Mouse (Mus musculus) heart, embryonic 11.5 days (tissue): ENCODE data around the gene Fam102b. TPM values are rescaled to one million over a fixed set of nuclear protein-coding genes. Genes with fewer than 3 reads are reported as not detected.

ENCODE experiments used
- ATAC-seq: fragments of 200-750 bp; cut with Nextera tagmentation; replicated peaks from 2 replicates; pipeline ENCODE4 v1.8.0; 2017; ENCODE audit warnings: moderate library complexity; ENCODE audit not compliant: insufficient number of reproducible peaks, low FRiP score, low TSS enrichment
- H3K27ac ChIP-seq: fragments of 300-500 bp; sonication (generic); 2 replicates; pipeline ENCODE4 v1.5.1; 2014; ENCODE audit warnings: mild to moderate bottlenecking, low read depth, low read length
- H3K27me3 ChIP-seq: fragments of 300-500 bp; sonication (generic); 2 replicates; pipeline ENCODE4 v1.6.1; 2014; ENCODE audit warnings: mild to moderate bottlenecking, low read length, mixed read lengths; ENCODE audit not compliant: control insufficient read depth, insufficient read depth
- H3K36me3 ChIP-seq: fragments of 300-500 bp; sonication (generic); 2 replicates; pipeline ENCODE4 v1.6.1; 2014; ENCODE audit warnings: mild to moderate bottlenecking, low read length, moderate library complexity, mixed read lengths; ENCODE audit not compliant: control insufficient read depth, insufficient read depth
- H3K4me1 ChIP-seq: fragments of 300-500 bp; sonication (generic); 2 replicates; pipeline ENCODE4 v1.6.1; 2014; ENCODE audit warnings: low read length; ENCODE audit not compliant: control insufficient read depth, insufficient read depth
- H3K4me2 ChIP-seq: fragments of 300-500 bp; sonication (generic); 2 replicates; pipeline ENCODE4 v1.6.1; 2014; ENCODE audit warnings: mild to moderate bottlenecking, moderate library complexity
- H3K4me3 ChIP-seq: fragments of 300-500 bp; sonication (generic); 2 replicates; pipeline ENCODE4 v1.5.1; 2014; ENCODE audit warnings: low read depth, low read length
- H3K9ac ChIP-seq: fragments of 300-500 bp; sonication (generic); 2 replicates; pipeline ENCODE4 v1.6.1; 2014; ENCODE audit warnings: mild to moderate bottlenecking, low read depth, low read length, moderate library complexity
- H3K9me3 ChIP-seq: fragments of 300-500 bp; sonication (generic); replicated peaks from 2 replicates; pipeline ENCODE4 v1.6.1; 2016; ENCODE audit warnings: low read length; ENCODE audit not compliant: control insufficient read depth
- WGBS: fragments of 180-500 bp; shearing (Covaris S2); extraction: QIAGEN DNeasy Blood & Tissue Kit; methylation state at CpG from one replicate; pipeline ENCODE4 v1.1.7; 2014; ENCODE audit not compliant: insufficient replicate concordance; 5-methylcytosine and 5-hydroxymethylcytosine counted together
- polyA plus RNA-seq: library from polyadenylated mRNA; unstranded; fragments of >200 nt; fragmentation: Nextera tagmentation; extraction: Ambion mirVana; gene quantifications from 2 replicates; pipeline ENCODE4 v1.2.1, GENCODE M21; 2014

Gene Fam102b
- polyA plus RNA-seq = 6.7 and 7.9 TPM in 2 replicates

GRCm38 (mm10) chr3:109027515-109027987, at the start of gene Fam102b:
Gene Fam102b, minus strand, starts transcription at chr3:109027607.
- 0% methylated on average over 20 of the region's 54 CpGs for WGBS
- H3K4me3 ChIP-seq = peak within 1 kb of the TSS; percentile 72

GRCm38 (mm10) chr3:109062989-109063388, 35.6 kb upstream of the Fam102b start:
- Histone ChIP-seq H3K36me3 (no peaks in the 10 kb centered on the region), H3K9ac (no peak overlapping the region), H3K4me1 (no peaks in the 10 kb centered on the region), H3K27me3 (no peaks in the 10 kb centered on the region), H3K4me2 (no peak overlapping the region), H3K9me3 (no peaks in the 10 kb centered on the region), H3K4me3 (no peak overlapping the region), H3K27ac (no peak overlapping the region)
- WGBS = 3% methylated on average over 6 of the region's 6 CpGs
- ATAC-seq = no peak

More at GRCm38 (mm10) chr3:109027515-109027987, at the start of gene Fam102b:
- H3K4me1 ChIP-seq = no peaks in the 10 kb centered on the region; the same call in 1 of the 2 replicates
- H3K9ac ChIP-seq = peak within 1 kb of the TSS; percentile 77
- peak within 1 kb of the TSS; percentile 64 for H3K27ac ChIP-seq
- H3K9me3 ChIP-seq = no peaks in the 10 kb centered on the region
- H3K27me3 ChIP-seq = no peaks in the 10 kb centered on the region
- H3K4me2 ChIP-seq = peak within 1 kb of the TSS; percentile 87
- H3K36me3 ChIP-seq = no peaks in the 10 kb centered on the region
- peak; percentile 81 for ATAC-seq

DNA sequence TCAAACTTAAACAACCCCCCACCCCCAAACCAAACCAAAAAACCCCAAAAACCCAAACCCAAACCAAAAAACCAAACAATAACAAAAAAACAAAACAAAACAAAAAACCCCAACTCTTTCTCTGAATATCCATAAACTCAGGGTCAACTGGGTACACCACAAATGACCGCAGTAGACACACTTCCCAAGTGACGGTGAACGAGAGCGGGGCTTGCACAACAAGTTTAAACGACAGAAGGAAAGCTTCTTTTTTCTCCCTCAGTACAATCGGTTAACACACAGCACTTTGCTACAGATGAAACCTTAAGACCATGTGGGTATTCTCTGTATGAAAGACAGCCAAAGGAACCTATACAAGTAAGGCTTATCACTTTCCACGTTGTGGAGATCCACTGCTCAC, 35.0 kb upstream of the Fam102b start:
- Histone ChIP-seq H3K4me1 (no peaks in the 10 kb centered on the region), H3K9me3 (no peaks in the 10 kb centered on the region), H3K4me3 (no peak overlapping the region), H3K9ac (no peak overlapping the region), H3K36me3 (no peaks in the 10 kb centered on the region), H3K27me3 (no peaks in the 10 kb centered on the region), H3K27ac (no peak overlapping the region), H3K4me2 (no peak overlapping the region)
- ATAC-seq = no peak
- WGBS = 75% methylated on average over 7 of the region's 7 CpGs

DNA sequence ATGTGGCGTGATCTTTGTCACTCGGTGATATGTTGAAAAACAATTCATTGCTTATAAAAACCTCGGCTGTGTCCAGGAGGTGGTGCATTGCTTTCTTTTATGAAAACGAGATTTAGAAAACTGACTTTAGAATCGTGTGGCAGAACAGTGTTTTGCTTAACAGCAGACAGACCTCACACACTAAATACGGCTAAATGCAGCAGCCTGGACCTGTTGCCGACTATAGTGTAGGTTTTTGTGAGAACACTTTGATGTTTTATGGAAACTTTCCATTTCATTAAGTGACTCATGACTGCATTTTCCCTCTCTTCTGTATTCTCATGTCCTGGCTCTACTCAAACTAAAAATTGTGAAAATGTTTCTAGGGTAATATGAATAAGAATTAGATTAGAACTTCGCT, 32.5 kb upstream of the Fam102b start:
- no peak overlapping the region for H3K4me2 ChIP-seq

DNA sequence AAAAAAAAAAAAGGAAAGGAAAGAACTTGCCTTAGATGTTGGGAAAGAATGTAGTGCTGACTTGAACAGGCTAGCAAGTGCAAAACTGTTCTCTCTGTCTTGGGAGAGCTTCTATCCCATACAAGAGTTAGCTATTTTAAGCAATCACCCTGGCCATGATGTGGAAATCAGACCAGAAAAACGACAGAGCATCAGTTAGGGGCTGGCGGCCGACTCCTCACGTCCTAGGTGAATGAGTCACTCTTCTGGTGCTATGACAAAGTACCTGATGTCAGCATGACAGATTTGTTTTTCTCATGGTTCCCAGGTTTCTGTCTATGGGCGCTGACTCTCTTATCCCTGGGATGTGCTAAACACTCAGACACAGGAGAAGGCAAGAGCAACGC, 24.5 kb upstream of the Fam102b start:
- no peak overlapping the region for H3K4me3 ChIP-seq
- no peaks in the 10 kb centered on the region for H3K27me3 ChIP-seq
- H3K27ac ChIP-seq = no peak overlapping the region
- 65% methylated on average over 6 of the region's 6 CpGs for WGBS
- no peaks in the 10 kb centered on the region for H3K36me3 ChIP-seq
- H3K4me2 ChIP-seq = no peak overlapping the region; the same call in 1 of the 2 replicates
- no peaks in the 10 kb centered on the region for H3K9me3 ChIP-seq
- H3K4me1 ChIP-seq = peaks cover 6% of the 10 kb centered on the region; the same call in 1 of the 2 replicates
- no peak for ATAC-seq
- H3K9ac ChIP-seq = no peak overlapping the region

More for the DNA sequence above, 32.5 kb upstream of the Fam102b start:
- no peaks in the 10 kb centered on the region for H3K9me3 ChIP-seq
- ATAC-seq = no peak
- 71% methylated on average over 8 of the region's 8 CpGs for WGBS
- H3K9ac ChIP-seq = no peak overlapping the region
- no peaks in the 10 kb centered on the region for H3K4me1 ChIP-seq
- H3K36me3 ChIP-seq = no peaks in the 10 kb centered on the region
- no peak overlapping the region for H3K4me3 ChIP-seq
- no peak overlapping the region for H3K27ac ChIP-seq
- H3K27me3 ChIP-seq = no peaks in the 10 kb centered on the region

DNA sequence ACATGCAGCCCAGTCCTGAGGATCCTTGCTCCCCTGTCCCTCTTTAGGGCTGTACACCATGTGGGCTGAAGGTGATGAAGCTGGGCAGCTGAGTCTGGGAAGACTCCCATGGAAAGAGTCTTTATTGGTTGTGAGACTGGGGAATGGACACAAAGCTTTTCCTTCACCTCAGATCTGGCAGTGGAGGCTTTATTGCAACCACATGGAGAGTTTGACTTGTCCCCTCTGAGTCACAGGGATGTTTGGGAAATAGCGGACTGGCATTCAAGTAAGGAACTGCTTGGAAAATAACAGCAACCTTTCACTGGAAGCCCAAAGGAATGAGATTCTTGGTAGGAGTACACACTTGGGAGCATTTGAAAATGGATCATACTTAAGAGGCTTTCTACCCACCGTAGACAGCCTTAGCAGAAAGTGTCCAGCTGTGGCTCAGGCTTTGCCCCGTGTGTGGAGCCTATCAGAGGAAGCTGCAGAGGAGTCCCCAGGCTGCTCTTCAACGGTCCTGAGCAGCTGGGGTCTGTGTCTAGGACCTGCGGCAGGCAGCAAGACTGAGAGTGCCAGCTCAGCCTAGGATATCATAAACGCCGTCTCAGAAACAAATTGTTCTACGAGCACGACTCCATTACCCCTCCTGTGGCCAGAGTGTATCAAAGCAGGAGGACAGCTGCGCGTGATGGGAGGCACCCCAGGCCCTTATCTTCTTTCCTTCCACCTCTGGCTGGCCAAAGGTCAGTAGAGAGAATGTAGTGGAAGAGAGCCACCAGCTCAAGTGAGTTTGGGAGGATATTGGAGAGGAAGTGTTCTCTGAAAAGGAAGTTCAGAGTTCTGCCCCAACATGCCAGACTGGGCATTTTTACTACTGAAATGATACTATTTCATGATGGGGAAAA, 23.9 kb upstream of the Fam102b start:
- no peak for ATAC-seq
- H3K27ac ChIP-seq = no peak overlapping the region

DNA sequence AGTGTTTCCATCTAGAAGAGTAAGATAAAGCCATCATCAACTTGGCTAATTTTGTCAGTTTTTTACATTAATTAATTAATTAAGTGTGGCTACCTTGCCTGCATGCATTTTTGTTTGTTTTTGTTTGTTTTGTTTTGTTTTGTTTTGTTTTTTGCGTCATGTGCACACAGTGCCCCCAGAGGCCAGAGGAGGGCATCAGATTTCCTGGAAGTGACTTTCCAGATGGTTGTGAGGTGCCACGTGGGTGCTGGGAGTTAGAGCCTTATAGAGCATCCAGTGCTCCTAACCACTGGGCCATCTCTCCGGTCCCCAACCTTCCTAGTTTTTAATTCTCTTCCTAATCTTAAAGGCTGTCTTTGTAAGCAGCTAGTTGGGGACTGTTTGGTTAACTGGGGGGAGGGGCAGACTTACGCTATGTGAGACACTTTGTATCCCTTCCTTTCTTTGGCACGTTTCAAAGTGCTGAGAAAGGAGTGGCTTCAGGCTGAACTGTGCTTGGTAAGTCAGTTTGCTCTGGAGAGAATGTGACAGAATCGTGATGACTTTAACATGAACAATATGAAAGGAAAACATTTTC, 20.4 kb upstream of the Fam102b start:
- Histone ChIP-seq H3K9me3 (no peaks in the 10 kb centered on the region), H3K27ac (no peak overlapping the region), H3K36me3 (no peaks in the 10 kb centered on the region), H3K4me1 (peaks cover 6% of the 10 kb centered on the region; the same call in 1 of the 2 replicates), H3K4me2 (no peak overlapping the region), H3K27me3 (no peaks in the 10 kb centered on the region), H3K4me3 (no peak overlapping the region), H3K9ac (no peak overlapping the region)
- 41% methylated on average over 6 of the region's 6 CpGs for WGBS
- no peak for ATAC-seq

More for the DNA sequence above, 23.9 kb upstream of the Fam102b start:
- H3K9me3 ChIP-seq = no peaks in the 10 kb centered on the region
- no peak overlapping the region for H3K4me3 ChIP-seq
- H3K4me2 ChIP-seq = peak overlapping the region; percentile 21; the same call in 1 of the 2 replicates
- H3K27me3 ChIP-seq = no peaks in the 10 kb centered on the region
- peaks cover 6% of the 10 kb centered on the region; the same call in 1 of the 2 replicates for H3K4me1 ChIP-seq
- H3K9ac ChIP-seq = no peak overlapping the region
- WGBS = 21% methylated on average over 11 of the region's 11 CpGs
- H3K36me3 ChIP-seq = no peaks in the 10 kb centered on the region

DNA sequence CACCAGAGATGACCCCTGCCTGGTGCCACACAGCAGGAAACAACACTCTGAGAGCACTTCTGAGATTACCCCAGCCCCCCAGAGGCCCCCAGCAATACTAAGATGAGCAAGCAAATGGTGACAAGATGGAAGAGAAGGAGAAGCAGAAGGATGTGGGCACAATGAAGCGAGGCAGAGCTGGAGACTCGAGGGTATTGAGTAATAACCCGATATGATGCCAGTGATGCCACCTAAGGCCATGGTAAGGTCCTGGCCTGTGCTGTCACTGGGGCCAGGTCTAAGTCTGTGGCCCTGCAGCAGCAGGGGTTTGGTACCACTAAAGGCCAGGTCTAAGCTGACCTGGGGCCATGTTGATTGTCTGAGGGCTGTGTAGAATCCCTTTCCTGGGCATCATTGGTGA, 19.0 kb upstream of the Fam102b start:
- no peak overlapping the region for H3K9ac ChIP-seq
- no peaks in the 10 kb centered on the region for H3K36me3 ChIP-seq
- peaks cover 3% of the 10 kb centered on the region; the same call in 1 of the 2 replicates for H3K4me1 ChIP-seq
- no peaks in the 10 kb centered on the region for H3K27me3 ChIP-seq
- no peak overlapping the region for H3K4me2 ChIP-seq
- no peak overlapping the region for H3K4me3 ChIP-seq
- no peak for ATAC-seq
- no peaks in the 10 kb centered on the region for H3K9me3 ChIP-seq
- H3K27ac ChIP-seq = no peak overlapping the region
- 78% methylated on average over 3 of the region's 3 CpGs for WGBS
